Mouse (Mus musculus): ENCODE data around the gene Zfp653.
"Not testable (repeated sequence)": the region's sequence is repeated elsewhere in the genome, so short reads cannot be mapped to it uniquely, and the experiment has no call there.

The Zfp653 gene

DNA sequence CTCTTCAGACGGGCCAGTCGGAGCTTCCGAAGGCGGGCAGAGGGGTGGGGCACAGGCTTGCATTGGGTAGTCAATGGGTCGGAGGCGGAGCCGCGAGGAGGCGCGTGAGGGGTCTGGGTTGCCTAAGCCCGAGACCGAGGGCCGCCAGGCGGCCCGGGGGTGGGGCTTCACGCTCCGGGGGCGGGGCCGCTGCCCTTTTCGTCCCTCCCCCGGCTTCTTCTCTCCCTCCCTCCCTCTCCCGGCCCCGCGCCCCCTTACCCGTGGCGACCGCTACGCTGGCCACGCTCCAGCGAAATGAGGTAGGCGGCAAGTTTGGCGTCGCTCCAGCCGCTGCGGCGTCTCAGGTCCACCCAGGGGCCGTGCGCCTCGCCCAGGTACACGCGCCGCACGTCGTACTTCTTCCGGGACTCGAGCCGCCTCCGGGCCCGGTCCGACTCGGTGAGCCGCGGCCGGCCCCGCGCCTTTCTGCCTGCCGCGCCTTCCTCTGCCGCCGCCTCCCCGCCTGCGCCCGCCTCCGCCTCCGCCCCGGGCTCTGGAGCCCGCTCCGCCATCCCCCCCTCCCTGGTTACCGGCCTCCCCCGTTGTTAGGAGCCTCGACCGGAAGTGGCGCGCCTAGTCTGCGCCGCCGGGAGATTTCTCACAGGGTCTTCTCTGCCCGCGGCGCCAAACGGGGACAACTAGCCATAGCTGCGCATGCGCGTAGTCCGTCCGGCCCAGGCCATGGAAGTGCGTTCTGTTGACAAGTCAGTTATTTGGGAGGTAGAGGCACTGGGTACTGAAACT lies at the start of gene Zfp653, which contains the start of gene Gm49318:
TSS of gene Zfp653 (minus strand) at position 586 of the 783 bp plus-strand sequence.
TSS of gene Gm49318 (minus strand) at position 469 of the 783 bp plus-strand sequence.
- DNase-seq (ENCODE audit: low spot score in 2 of 2), result peak; percentile 95 to 98

GRCm38 (mm10) chr9:22119543-22119942 lies 48.4 kb upstream of the Zfp653 start:
- DNase-seq (ENCODE audit: low spot score in 2 of 2), result no peak

DNA sequence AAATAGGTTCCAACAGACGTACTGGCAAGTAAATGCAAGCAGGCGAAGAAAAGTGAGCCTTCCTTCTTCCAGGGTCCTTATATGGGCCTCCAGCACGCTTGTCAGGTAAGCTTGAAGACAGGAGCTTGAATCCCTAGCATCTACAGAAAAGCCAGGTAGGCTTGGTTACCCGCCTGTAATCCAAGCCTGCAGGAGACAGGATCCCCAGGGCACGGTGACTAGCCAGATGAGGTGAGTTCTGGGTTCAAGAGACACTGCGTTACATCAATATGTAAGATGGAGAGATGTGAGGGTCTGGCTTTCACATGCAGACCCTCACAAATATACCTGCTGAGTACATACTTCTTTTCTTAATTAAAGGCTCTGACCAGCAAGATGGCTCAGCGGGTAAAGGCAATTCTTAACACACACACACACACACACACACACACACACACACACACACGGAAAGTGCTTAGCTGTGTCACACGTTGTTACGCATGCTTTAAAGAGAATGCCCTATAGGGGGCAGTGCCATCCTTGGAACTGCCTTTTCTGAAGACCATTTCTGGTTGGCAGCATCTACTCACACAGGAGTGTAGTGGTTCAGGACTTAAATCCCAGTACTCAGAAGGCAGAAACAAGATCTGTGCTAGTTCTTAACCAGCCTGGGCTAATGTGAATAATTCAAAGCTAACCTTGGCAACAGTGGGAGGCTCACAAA lies 46.7 kb upstream of the Zfp653 start:
- no peak for DNase-seq (ENCODE audit: low spot score in 2 of 2)

DNA sequence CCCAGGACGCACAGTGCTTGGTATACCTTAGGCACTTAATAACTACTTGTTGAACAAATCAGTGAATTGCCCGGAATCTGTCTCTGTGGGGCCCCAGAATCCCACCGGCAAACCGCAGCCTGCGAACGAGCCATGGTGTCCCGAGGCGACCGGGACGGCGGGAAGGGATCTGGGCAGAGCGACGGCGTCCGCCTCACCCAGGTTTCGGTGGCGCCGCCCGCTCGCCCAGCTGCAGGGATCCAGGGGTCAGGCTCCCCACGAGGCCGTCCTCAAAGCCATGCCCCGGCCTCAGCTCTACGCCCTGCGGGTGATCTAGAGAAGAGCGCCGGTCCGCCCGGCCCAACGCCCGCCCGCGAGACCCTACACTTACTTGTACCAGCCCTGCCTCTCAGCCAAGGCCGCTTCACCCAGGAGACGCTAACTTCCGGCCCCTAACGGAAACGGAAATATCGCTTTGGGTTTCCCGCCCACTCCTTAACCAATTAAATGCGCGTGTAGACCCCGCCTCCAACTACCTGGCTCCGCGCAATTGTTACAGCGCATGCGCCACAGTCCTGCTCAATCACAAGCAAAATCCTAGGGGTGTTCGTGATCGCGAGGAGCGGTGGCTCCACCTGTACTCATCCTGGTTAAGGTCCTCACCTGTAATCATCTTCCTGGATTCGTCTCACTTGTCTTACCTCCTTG lies 45.7 kb upstream of the Zfp653 start, which contains the start of gene Elof1:
TSS of gene Elof1 (minus strand) at position 433 of the 687 bp plus-strand sequence.
- DNase-seq (ENCODE audit: low spot score in 2 of 2), result peak; percentile 87 to 89

- DNase-seq (ENCODE audit: low spot score in 2 of 2), result no peak
Observed at GRCm38 (mm10) chr9:22116086-22116485, 44.9 kb upstream of the Zfp653 start.

DNA sequence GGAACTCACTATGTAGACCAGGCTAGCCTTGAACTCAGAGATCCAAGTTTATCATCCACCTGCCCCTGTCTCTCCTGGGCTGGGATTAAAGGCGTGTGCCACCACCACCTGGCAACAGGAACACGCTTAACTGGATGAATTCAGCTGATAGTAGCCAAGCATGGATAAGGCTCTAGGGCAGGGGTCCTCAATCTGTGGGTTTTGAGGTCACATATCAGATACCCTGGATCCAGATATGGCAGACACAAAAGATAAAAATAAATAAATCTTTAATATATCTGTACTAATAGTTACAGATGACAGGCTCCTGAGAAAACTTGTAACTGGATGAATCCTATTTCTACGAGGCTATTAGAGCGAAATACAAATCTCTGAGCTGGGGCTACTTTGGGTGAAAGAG lies 44.5 kb upstream of the Zfp653 start:
- no peak for DNase-seq (ENCODE audit: low spot score in 2 of 2)

- DNase-seq (ENCODE audit: low spot score in 2 of 2), result no peak
Observed at GRCm38 (mm10) chr9:22108194-22108593, 37.0 kb upstream of the Zfp653 start.

DNA sequence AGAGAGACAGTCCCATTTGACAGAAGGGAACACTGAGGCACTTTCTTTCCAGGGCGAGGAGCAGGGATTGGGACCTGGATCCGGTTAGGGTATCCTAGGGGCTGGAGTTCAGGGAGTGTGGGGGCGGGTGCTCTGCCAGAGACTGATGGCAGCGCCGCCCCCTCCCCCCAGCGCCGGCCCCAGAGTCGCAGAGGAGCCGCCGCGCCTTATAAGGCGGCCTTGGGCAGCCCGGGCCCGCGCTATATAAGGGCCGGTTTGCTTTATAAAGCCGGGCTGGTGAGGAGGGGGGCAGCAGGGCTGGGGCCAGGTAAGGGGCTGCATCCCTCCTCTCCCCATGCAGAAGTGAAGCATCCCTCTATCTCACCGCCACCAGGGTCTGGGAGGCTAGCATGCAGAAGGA lies 28.7 kb upstream of the Zfp653 start:
- DNase-seq (ENCODE audit: low spot score in 2 of 2), result peak in 1 of 2 experiments; percentile 34

GRCm38 (mm10) chr9:22098993-22099696 lies 28.0 kb upstream of the Zfp653 start, which contains the start of gene Cnn1:
Gene Cnn1 (plus strand): TSS chr9:22099216.
- DNase-seq (ENCODE audit: low spot score in 2 of 2), result peak in 1 of 2 experiments; percentile 53

DNA sequence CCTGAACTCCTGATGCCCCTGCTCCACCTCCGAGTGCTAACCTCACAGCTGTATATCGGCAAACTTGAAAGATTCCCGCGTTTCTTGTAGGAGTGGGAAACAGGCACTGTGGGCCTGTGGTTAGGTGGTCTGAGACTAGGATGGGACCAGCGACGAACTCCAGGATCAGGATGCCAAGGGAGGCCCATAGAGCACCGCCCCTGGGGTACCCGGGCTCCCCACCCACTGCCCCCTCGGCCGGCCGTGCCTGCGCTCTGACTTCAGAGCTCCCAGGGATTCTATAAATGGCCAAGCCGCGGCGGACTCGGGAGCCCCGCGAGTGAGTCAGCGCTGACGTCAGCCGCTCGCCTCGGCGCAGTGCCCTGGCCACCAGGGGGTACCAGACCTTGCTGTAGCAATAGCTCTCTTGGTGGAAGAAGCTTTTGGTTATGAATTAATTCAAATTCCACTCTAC lies 24.7 kb upstream of the Zfp653 start:
- peak; percentile 75 to 89 for DNase-seq (ENCODE audit: low spot score in 2 of 2)

DNA sequence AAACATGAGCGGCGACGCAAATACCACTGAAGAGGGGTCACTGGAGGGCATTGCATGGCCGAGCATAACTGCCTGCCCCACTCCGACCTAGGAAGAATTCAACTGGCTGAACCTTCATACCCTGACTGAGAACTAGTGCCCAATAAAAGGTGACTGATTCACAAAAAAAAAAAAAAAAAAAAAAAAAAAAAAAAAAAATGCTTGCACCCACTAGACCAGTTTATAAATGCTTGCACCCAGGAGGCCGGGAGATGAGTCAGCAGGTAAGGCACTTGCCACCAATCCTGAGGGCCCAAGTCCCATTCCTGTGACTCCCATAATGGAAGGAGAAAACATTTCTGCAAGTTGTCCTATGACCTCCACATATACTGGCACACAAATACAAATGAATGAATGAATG lies 21.6 kb upstream of the Zfp653 start:
- no peak for DNase-seq (ENCODE audit: low spot score in 2 of 2)

DNA sequence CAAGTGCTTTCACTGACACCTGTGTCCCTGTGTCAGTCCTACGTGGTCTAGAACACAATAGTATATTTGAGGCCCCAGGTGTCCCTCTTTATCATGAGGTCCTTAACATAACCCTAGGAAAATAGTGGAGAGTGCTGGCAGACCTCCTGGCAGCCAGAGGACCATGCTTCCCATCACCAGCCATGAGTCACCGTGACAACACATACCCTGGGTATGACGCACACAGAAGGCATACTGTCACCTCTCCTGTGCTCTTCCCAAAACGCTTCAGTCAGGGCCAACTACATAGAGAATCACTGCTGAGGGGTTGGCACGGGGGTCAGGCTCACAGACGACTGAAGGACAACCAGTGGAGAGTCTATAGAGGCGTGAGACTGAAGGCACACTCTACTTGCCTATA lies 18.8 kb upstream of the Zfp653 start:
- no peak for DNase-seq (ENCODE audit: low spot score in 2 of 2)

GRCm38 (mm10) chr9:22089281-22089680 lies 18.1 kb upstream of the Zfp653 start:
- no peak for DNase-seq (ENCODE audit: low spot score in 2 of 2)

DNA sequence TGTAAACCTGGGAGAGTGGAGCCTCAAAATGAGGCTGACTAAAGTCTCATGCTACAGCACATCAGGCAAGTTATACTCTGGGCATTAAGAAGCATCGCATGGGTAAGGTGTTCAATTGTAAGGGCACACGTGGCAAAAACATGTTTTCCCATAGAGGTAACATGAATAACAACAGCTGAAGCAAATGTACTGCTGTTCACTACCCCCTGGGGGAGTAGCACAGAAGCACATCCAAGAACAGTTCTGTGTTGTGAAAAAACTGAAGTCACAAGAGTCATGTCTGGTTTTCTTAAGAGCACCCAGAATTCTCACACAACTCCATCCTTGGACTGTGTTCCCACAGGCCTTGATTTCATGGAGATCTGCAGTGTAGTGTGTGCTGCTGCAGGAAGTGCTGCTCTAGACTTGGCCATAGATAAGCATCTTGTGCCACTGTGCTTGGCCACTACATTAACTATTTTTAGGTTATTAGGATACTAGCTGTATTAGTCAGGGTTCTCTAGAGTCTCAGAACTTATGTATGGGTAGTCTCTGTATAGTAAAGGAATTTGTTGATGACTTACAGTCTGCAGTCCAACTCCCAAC lies 15.9 kb upstream of the Zfp653 start:
- DNase-seq (ENCODE audit: low spot score in 2 of 2), result no peak

DNA sequence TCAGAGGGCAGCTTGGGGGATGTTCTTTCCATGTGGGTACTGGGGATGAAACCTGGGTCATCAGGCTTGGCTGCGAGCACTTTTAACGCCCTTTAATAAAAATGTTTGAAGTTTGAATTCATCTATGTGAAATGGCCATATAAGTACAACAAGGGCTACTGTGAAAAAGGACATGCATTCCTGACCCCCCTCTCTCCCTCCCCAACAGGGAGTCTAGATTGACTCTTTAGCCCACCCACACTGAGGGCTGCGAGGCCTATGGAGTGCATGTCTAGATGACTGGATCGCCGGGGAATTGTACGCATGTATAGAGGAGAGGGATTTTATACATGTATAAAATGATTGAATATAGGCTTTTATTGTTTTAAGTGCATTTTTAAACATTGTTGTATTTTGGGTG lies 14.8 kb upstream of the Zfp653 start:
- DNase-seq (ENCODE audit: low spot score in 2 of 2), result no peak

GRCm38 (mm10) chr9:22085022-22085834 lies 14.1 kb upstream of the Zfp653 start, which contains the start of gene Ecsit:
Gene Ecsit (minus strand): TSS chr9:22085438.
- DNase-seq (ENCODE audit: low spot score in 2 of 2), result peak; percentile 89 to 90

- DNase-seq (ENCODE audit: low spot score in 2 of 2), result no peak
Observed at GRCm38 (mm10) chr9:22084667-22085021, 13.5 kb upstream of the Zfp653 start.

- no peak for DNase-seq (ENCODE audit: low spot score in 2 of 2)
Observed at GRCm38 (mm10) chr9:22076223-22076622, 5.0 kb upstream of the Zfp653 start.

- not testable (repeated sequence) for DNase-seq (ENCODE audit: low spot score in 2 of 2)
Observed at GRCm38 (mm10) chr9:22075778-22076177, 4.6 kb upstream of the Zfp653 start.

- no peak for DNase-seq (ENCODE audit: low spot score in 2 of 2)
Observed at GRCm38 (mm10) chr9:22072276-22072675, 1.1 kb upstream of the Zfp653 start.

All from urinary bladder, postnatal 4 days (tissue).